Mouse (Mus musculus) limb, embryonic 13.5 days (tissue): ENCODE data around the gene Numb. TPM values are rescaled to one million over a fixed set of nuclear protein-coding genes. Genes with fewer than 3 reads are reported as not detected.
"Not testable (repeated sequence)": the region's sequence is repeated elsewhere in the genome, so short reads cannot be mapped to it uniquely, and the experiment has no call there.

ENCODE experiments used
- ATAC-seq: fragments of 200-750 bp; cut with Nextera tagmentation; 2 replicates; pipeline ENCODE4 v1.8.0; 2017; ENCODE audit warnings: low read depth, moderate number of reproducible peaks, moderate TSS enrichment; ENCODE audit not compliant: low FRiP score
- H3K27ac ChIP-seq: fragments of 300-500 bp; sonication (generic); 2 replicates; pipeline ENCODE4 v1.5.1; 2015; ENCODE audit warnings: inconsistent platforms, mild to moderate bottlenecking, moderate library complexity
- H3K27me3 ChIP-seq: fragments of 300-500 bp; sonication (generic); 2 replicates; pipeline ENCODE4 v1.6.1; 2015; ENCODE audit warnings: mild to moderate bottlenecking, inconsistent platforms
- H3K36me3 ChIP-seq: fragments of 300-500 bp; sonication (generic); 2 replicates; pipeline ENCODE4 v1.6.1; 2015; ENCODE audit warnings: inconsistent platforms, mild to moderate bottlenecking, moderate library complexity
- H3K4me1 ChIP-seq: fragments of 300-500 bp; sonication (generic); 2 replicates; pipeline ENCODE4 v1.6.1; 2015; ENCODE audit warnings: inconsistent platforms
- H3K4me2 ChIP-seq: fragments of 300-500 bp; sonication (generic); replicated peaks from 2 replicates; pipeline ENCODE4 v1.6.1; 2015; ENCODE audit warnings: inconsistent platforms, mild to moderate bottlenecking, moderate library complexity
- H3K4me3 ChIP-seq: fragments of 300-500 bp; sonication (generic); 2 replicates; pipeline ENCODE4 v1.5.1; 2015; ENCODE audit warnings: moderate library complexity, mild to moderate bottlenecking, inconsistent platforms
- H3K9ac ChIP-seq: fragments of 300-500 bp; sonication (generic); 2 replicates; pipeline ENCODE4 v1.6.1; 2015; ENCODE audit warnings: mild to moderate bottlenecking, inconsistent platforms
- H3K9me3 ChIP-seq: fragments of 300-500 bp; sonication (generic); 2 replicates; pipeline ENCODE4 v1.6.1; 2016; ENCODE audit warnings: inconsistent platforms
- WGBS: fragments of 180-500 bp; shearing (Covaris S2); methylation state at CpG from one replicate; pipeline ENCODE4 v1.1.7; 2015; 5-methylcytosine and 5-hydroxymethylcytosine counted together
- polyA plus RNA-seq: library from polyadenylated mRNA; unstranded; fragments of >200 nt; fragmentation: Nextera tagmentation; extraction: Ambion mirVana; gene quantifications from 2 replicates; pipeline ENCODE4 v1.2.1, GENCODE M21; 2015

The Numb gene
- polyA plus RNA-seq, 1 experiment from 2014 or later: 40.7 TPM

DNA sequence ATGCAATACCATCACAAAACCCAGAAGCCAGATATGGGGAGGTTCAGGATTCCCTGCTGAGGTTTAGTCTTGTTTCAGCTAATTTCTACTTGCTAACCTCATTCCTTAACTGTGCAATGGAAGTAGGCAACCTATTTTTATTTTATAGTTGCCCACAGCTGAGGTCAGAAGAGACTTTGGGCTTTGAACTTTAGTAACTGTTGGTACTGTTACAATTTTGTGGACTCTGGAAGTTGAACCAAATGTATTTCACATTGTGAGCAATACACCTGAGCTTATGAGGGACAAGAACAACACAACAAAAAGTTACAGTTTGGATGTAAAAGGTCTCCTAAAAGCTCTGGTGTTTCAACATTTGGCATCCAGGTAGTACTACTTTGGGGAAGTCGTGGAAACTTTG, 6.9 kb downstream of the Numb start:
- H3K4me1 ChIP-seq: peaks cover 15% of the 10 kb centered on the region
- no peak overlapping the region for H3K4me2 ChIP-seq
- no peak overlapping the region for H3K27ac ChIP-seq
- 74% methylated on average over 1 of the region's 1 CpGs for WGBS
- no peaks in the 10 kb centered on the region for H3K27me3 ChIP-seq
- H3K9ac ChIP-seq: no peak overlapping the region
- no peak overlapping the region for H3K4me3 ChIP-seq
- peaks cover 10% of the 10 kb centered on the region for H3K36me3 ChIP-seq
- no peak for ATAC-seq
- H3K9me3 ChIP-seq: no peaks in the 10 kb centered on the region

DNA sequence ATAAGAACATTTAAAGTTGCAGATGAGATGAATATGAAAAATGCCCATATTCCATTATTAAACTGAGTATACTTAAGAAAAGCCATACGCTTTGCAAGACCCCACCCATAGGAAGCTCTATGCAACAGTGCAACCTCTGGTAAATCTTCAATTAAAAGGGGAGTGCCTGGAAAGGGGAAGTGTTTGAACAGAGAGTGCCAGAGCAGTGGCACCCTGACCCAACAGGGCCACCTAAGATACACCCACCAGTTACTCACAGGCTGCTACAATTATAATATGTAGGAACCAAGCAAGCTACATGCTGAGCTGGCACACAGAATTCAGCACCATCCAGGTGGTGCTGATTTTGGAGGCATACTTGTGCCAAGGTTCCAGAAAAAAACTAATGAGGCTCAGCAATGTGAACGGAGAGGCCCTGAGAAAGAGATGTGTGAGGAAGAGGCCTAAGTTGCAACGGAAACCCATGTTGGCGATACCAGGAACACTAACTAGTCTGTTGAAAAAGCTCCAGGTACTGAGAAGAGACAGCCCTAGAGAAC, 7.5 kb downstream of the Numb start:
- no peak for ATAC-seq
- Histone ChIP-seq H3K27ac (no peak overlapping the region), H3K4me2 (no peak overlapping the region), H3K9ac (no peak overlapping the region), H3K36me3 (peaks cover 10% of the 10 kb centered on the region), H3K4me1 (peaks cover 11% of the 10 kb centered on the region), H3K27me3 (no peaks in the 10 kb centered on the region), H3K4me3 (no peak overlapping the region), H3K9me3 (no peaks in the 10 kb centered on the region)
- 88% methylated on average over 4 of the region's 4 CpGs for WGBS

DNA sequence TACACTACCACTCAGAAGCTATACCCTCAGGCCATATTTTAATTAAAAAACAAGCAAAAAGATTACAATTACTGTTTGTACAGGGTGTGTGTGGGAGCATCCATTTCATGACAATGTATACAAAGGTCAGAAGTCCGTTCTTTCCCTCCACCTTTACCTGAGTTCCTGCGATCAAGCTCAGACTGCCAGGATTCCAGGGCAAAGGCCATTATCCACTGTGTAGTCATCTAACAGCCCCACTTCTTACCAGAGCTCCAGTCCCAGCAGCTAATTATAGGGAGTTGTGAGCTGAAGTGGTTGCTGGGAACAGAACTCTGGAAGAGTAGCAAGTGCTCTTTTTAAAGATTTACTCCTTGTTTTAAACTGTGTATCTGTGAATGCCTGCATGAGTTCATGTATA, 11.3 kb downstream of the Numb start:
- Histone ChIP-seq H3K4me2 (no peak overlapping the region), H3K9ac (no peak overlapping the region), H3K4me1 (peaks cover 6% of the 10 kb centered on the region), H3K27ac (no peak overlapping the region), H3K4me3 (no peak overlapping the region), H3K36me3 (peaks cover 12% of the 10 kb centered on the region), H3K9me3 (no peaks in the 10 kb centered on the region), H3K27me3 (no peaks in the 10 kb centered on the region)
- WGBS: 76% methylated on average over 2 of the region's 2 CpGs
- no peak for ATAC-seq

DNA sequence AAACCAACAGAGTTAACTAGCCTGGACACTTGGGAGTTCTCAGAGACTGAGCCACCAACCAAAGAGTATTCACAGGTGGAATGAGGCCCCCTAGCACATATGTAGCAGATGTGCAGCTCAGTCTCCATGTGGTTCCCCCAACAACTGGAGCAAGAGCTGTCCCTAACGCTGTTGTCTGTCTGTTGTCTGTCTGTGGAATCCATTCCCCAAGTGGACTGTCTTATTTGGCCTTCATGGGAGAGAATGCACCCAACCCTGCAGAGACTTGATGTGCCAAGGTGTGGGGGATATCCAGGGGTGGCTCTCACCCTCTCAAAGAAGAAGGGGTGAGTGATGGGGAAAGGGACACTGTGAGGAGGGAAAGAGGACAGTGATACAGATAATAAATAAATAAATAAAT, 28.8 kb downstream of the Numb start:
- Histone ChIP-seq H3K9ac (no peak overlapping the region), H3K4me3 (no peak overlapping the region), H3K27ac (no peak overlapping the region), H3K36me3 (peaks cover 20% of the 10 kb centered on the region), H3K4me2 (no peak overlapping the region), H3K9me3 (no peaks in the 10 kb centered on the region), H3K4me1 (no peaks in the 10 kb centered on the region), H3K27me3 (no peaks in the 10 kb centered on the region)
- ATAC-seq: no peak
- WGBS: 86% methylated on average over 1 of the region's 1 CpGs

DNA sequence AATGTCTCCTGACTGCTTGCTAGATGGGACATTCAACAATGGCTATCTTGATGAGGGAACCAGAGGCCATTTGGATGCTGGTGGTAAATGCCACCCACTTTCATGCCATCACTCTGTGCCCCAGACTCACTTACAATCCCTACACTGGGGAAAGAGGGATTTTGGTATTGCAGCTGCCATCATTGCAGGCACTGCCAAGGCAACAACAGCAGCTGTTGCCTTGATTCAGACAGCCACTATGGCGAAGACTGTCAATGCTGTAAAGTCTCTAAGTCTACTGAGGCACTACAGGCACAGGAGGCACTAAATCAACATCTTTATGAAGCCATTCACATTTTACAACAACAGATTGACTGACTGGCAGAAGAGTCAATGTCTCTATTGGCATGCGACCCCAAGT, 30.5 kb downstream of the Numb start:
- WGBS: 95% methylated on average over 2 of the region's 2 CpGs

DNA sequence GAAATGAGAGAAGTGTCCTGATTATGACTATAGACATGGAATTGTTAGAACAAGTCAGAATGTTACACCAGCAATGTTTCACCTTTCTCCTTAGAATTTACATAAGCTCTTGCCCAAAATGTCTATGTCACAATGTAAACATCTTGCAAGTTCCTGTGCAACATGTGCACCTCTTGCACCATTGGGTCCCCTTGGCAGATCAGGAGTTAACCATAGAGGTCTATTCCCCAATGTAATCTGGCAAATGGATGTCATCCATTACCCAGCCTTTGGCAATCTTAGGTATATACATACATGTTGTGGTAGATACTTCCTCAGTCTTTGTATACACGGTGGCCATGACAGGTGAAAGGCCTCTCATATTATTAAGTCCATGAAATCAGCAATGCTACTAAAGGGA, 32.6 kb downstream of the Numb start:
- H3K36me3 ChIP-seq: peaks cover 41% of the 10 kb centered on the region
- ATAC-seq: no peak
- no peak overlapping the region for H3K4me2 ChIP-seq
- H3K27me3 ChIP-seq: no peaks in the 10 kb centered on the region
- no peak overlapping the region for H3K27ac ChIP-seq
- no peaks in the 10 kb centered on the region for H3K4me1 ChIP-seq
- H3K9me3 ChIP-seq: no peaks in the 10 kb centered on the region
- no peak overlapping the region for H3K9ac ChIP-seq
- WGBS: 98% methylated on average over 1 of the region's 1 CpGs
- no peak overlapping the region for H3K4me3 ChIP-seq

More for the DNA sequence above, 30.5 kb downstream of the Numb start:
- Histone ChIP-seq H3K4me3 (no peak overlapping the region), H3K36me3 (peaks cover 24% of the 10 kb centered on the region), H3K9ac (no peak overlapping the region), H3K9me3 (no peaks in the 10 kb centered on the region), H3K4me1 (no peaks in the 10 kb centered on the region), H3K27ac (no peak overlapping the region), H3K27me3 (no peaks in the 10 kb centered on the region), H3K4me2 (no peak overlapping the region)
- ATAC-seq: no peak

DNA sequence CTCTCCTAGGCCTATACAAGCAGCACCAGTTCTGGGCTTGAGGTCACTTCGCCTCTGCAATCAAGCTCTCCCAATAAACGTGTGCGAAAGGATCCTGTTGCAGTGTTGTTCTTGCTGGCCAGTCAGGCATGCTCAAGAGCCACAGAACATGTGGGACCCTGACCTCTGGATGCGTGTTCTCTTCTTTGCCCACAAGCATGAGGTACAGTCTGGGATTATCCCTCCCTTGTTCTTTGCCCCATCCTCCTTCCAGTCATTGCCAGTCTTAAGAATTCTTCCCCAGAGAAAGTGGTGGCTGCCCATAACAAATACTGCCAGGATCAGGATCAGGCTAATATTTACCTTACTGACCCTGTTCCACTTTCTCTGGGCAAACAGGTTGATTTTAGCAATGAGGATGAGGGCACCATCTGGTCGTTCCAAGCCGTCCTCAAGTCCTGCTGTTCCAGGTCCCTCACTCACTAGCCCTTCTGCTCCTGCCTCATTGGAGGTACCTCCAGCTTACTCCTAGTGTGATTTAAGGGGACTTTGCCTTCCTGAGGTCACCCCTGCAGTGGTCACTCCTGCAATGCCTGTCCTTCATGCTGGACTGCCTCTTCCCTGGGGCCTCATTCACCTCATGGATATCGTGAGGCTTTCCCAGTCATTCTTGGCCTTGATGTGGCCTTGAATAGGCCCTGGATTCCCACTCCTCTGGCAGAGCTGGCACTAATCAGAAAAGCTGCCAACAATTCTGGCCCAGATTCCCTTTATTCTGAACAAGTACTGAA, 36.0 kb downstream of the Numb start:
- Histone ChIP-seq H3K4me2 (no peak overlapping the region), H3K27me3 (no peaks in the 10 kb centered on the region), H3K9me3 (no peaks in the 10 kb centered on the region), H3K9ac (no peak overlapping the region), H3K4me1 (no peaks in the 10 kb centered on the region), H3K4me3 (no peak overlapping the region), H3K27ac (no peak overlapping the region), H3K36me3 (peaks cover 27% of the 10 kb centered on the region)
- no peak for ATAC-seq
- 93% methylated on average over 7 of the region's 7 CpGs for WGBS

DNA sequence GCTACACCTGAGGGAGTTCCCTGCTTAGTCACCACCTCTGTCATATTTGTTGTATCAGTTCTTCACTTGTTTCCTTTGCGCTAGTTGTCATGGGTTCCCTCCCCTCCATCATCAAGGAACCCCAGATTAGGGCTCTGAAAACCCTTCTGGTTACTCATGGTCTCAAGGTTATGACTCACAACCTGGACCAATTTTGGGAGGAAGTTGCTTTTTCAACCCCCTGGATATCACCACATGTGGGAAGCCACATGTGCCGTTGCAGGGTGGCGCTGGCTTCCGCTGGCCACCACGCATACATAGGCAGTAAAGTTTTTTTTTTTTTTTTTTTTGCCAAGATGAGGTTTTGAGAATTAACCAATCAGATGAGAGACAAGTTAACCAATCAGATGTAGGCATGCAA, 36.7 kb downstream of the Numb start:
- not testable (repeated sequence) for H3K27ac ChIP-seq, H3K4me1 ChIP-seq, H3K4me2 ChIP-seq, ATAC-seq, H3K9ac ChIP-seq, H3K27me3 ChIP-seq, H3K4me3 ChIP-seq, H3K9me3 ChIP-seq
- H3K36me3 ChIP-seq: peaks cover 27% of the 10 kb centered on the region
- 93% methylated on average over 5 of the region's 5 CpGs for WGBS

DNA sequence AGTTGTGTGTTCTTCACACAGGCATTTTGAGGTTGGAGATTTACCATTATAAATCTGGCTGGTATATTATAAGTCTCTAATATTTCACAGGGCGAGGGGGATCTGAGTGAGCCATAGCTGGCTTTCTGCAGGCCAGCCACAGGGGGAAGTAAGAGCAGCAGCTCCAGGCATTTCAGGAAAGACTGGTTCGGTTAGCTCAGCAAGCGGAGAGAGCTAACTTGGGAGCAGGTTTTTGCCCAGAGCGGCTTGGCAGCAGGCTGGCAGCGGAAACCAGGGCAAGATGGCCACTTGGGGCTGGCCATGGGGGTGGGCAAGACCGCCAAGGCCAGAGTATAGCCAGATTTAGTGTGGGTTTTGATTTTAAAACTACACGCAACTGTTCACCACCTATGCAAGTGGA, 39.2 kb downstream of the Numb start:
- no peak overlapping the region for H3K9ac ChIP-seq
- no peak overlapping the region for H3K4me2 ChIP-seq
- ATAC-seq: no peak
- WGBS: 79% methylated on average over 7 of the region's 7 CpGs
- no peaks in the 10 kb centered on the region for H3K27me3 ChIP-seq
- no peak overlapping the region for H3K4me3 ChIP-seq
- no peaks in the 10 kb centered on the region for H3K9me3 ChIP-seq
- no peaks in the 10 kb centered on the region for H3K4me1 ChIP-seq
- H3K27ac ChIP-seq: no peak overlapping the region
- H3K36me3 ChIP-seq: peaks cover 24% of the 10 kb centered on the region

DNA sequence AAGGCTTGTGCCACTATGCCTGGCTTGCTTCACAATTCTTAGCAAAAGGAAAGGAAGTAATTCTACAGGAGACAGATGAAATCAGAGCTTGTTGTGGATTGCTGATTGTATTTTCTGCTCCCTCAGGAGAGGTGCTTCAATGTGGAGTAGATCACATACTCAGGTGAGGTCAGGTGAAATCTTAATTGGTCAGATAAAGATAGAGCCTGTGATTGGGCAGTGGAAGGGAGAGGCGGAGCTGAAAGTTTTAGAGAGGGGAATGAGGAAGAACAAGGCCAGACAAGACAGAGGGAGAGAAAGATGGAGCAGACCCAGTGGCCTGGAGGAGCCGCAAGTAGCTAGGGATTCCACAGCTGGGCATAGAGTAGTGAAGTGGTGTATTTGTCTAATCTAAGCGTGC, 39.6 kb downstream of the Numb start:
- H3K27me3 ChIP-seq: no peaks in the 10 kb centered on the region
- WGBS: 86% methylated on average over 3 of the region's 3 CpGs
- H3K27ac ChIP-seq: no peak overlapping the region
- no peak overlapping the region for H3K4me2 ChIP-seq
- no peak overlapping the region for H3K9ac ChIP-seq
- no peak for ATAC-seq
- H3K36me3 ChIP-seq: peaks cover 24% of the 10 kb centered on the region
- H3K9me3 ChIP-seq: no peaks in the 10 kb centered on the region
- H3K4me1 ChIP-seq: no peaks in the 10 kb centered on the region
- no peak overlapping the region for H3K4me3 ChIP-seq

DNA sequence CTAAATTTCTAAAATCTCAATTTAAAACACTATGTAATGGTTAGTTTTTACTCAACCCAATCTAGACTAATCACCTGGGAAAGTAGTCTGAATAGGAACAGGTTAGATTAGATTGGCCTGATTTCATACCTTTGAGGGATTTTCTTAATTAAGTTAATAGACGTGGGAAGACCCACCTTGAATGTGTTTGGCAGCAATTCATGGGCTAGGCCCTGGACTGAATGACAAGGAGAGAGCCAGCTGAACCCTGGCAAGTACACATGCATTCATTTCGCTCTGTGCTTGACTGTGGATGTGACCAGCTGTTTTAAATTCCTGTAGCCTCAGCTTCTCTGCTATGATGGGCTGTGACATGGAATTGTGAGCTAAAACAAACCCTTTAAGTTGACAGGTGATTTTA, 40.8 kb downstream of the Numb start:
- Histone ChIP-seq H3K27ac (no peak overlapping the region), H3K4me2 (no peak overlapping the region), H3K36me3 (peaks cover 23% of the 10 kb centered on the region), H3K4me1 (no peaks in the 10 kb centered on the region), H3K4me3 (no peak overlapping the region), H3K27me3 (no peaks in the 10 kb centered on the region), H3K9ac (no peak overlapping the region), H3K9me3 (no peaks in the 10 kb centered on the region)
- ATAC-seq: no peak
- 64% methylated on average over 2 of the region's 2 CpGs for WGBS

DNA sequence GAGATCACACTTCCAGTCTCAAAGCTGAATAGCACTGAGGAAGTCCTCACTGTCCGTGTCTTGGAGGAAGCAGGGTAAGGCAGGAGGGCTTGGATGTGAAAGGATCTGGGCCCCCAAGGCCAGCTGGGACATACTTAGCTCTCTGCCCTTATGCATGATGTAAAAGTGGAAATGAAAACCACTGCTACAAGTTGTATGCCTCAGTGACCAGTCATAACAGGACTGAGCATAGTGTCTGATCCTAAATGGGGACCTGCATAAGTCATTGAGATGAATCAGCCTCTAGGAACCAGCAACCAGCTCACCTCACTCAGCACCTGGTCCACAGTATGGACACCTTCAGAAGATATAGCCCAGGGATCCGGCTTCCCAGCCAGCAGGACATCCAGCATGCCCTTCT, 46.6 kb downstream of the Numb start:
- Histone ChIP-seq H3K27me3 (no peaks in the 10 kb centered on the region), H3K36me3 (peaks cover 38% of the 10 kb centered on the region), H3K4me2 (no peak overlapping the region), H3K27ac (no peak overlapping the region), H3K4me3 (no peak overlapping the region), H3K4me1 (no peaks in the 10 kb centered on the region), H3K9me3 (no peaks in the 10 kb centered on the region), H3K9ac (no peak overlapping the region)
- ATAC-seq: no peak
- WGBS: 84% methylated on average over 2 of the region's 2 CpGs

DNA sequence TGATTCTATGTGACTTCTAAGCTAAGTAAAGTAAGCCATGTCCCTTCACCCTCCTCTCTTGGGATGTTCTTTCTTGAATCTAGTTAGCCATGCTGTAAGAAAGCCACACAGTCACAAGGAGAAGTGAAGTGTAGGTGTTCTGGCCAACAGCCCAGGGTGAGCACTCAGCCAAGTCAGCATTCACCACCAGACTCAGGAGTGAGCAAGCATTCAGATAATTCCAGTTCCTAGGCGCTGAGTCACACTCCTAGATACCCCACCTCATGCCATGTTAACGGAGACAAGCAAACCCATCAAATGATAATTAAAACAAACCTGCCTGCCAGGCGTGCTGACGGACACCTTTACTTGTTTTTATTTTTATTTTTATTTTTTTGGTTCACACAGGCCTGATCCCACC, 47.1 kb downstream of the Numb start:
- no peak overlapping the region for H3K27ac ChIP-seq
- H3K27me3 ChIP-seq: no peaks in the 10 kb centered on the region
- no peak overlapping the region for H3K4me3 ChIP-seq
- H3K9me3 ChIP-seq: no peaks in the 10 kb centered on the region
- ATAC-seq: no peak
- no peaks in the 10 kb centered on the region for H3K4me1 ChIP-seq
- H3K9ac ChIP-seq: no peak overlapping the region
- H3K36me3 ChIP-seq: peaks cover 39% of the 10 kb centered on the region
- H3K4me2 ChIP-seq: no peak overlapping the region
- 94% methylated on average over 4 of the region's 4 CpGs for WGBS
